Mouse (Mus musculus) heart, adult 2 months (tissue): Measurements from ENCODE around the gene Zfp593.

Experiments
- CTCF ChIP-seq: fragments of 200-600 bp; IDR thresholded peaks from 2 replicates; pipeline ENCODE4 v1.8.1; 2022; ENCODE audit warnings: antibody characterized with exemption, mild to moderate bottlenecking, moderate library complexity
- EP300 ChIP-seq: fragments of 200-500 bp; IDR thresholded peaks from 2 replicates; pipeline ENCODE4 v1.6.1; 2011; ENCODE audit warnings: low read depth, low read length, control low read depth; ENCODE audit not compliant: insufficient read depth
- POLR2A ChIP-seq: fragments of 200-500 bp; IDR thresholded peaks from 2 replicates; pipeline ENCODE4 v1.6.1; 2011; ENCODE audit warnings: mild to moderate bottlenecking, low read depth, low read length, control low read depth; ENCODE audit not compliant: insufficient read depth

- TF ChIP-seq CTCF: peak; percentile 93
- peak; percentile 92 for TF ChIP-seq EP300
- 0 out of 2 replicates have a peak, but pooled peaks have one; percentile 17 for TF ChIP-seq POLR2A
These were observed 46.7 kb upstream of the Zfp593 start for GRCm38 (mm10) chr4:134292067-134292466.
